Mouse (Mus musculus) midbrain, embryonic 11.5 days (tissue): ENCODE results near the gene Wipf2. TPM values are rescaled to one million over a fixed set of nuclear protein-coding genes. Genes with fewer than 3 reads are reported as not detected.
A peak's percentile ranks its signal among the peaks of the same experiment; 100 is the strongest.

Experiments used
- ATAC-seq: fragments of 200-750 bp; cut with Nextera tagmentation; 2 replicates; pipeline ENCODE4 v1.8.0; 2017; ENCODE audit warnings: moderate TSS enrichment, moderate library complexity; ENCODE audit not compliant: low FRiP score
- DNase-seq: peaks from one replicate; pipeline ENCODE4 v3.0.0; 2015; ENCODE audit warnings: low spot score; ENCODE audit errors: missing footprints
- H3K27ac ChIP-seq: fragments of 300-500 bp; sonication (generic); 2 replicates; pipeline ENCODE4 v1.5.1; 2014; ENCODE audit warnings: low read depth, low read length
- H3K27me3 ChIP-seq: fragments of 300-500 bp; sonication (generic); 2 replicates; pipeline ENCODE4 v1.6.1; 2014; ENCODE audit warnings: mild to moderate bottlenecking, low read length, moderate library complexity, mixed read lengths; ENCODE audit not compliant: control insufficient read depth, insufficient read depth
- H3K36me3 ChIP-seq: fragments of 300-500 bp; sonication (generic); 2 replicates; pipeline ENCODE4 v1.6.1; 2014; ENCODE audit warnings: mild to moderate bottlenecking, low read length, moderate library complexity, mixed read lengths; ENCODE audit not compliant: control insufficient read depth, insufficient read depth
- H3K4me1 ChIP-seq: fragments of 300-500 bp; sonication (generic); 2 replicates; pipeline ENCODE4 v1.6.1; 2014; ENCODE audit warnings: low read length; ENCODE audit not compliant: control insufficient read depth, insufficient read depth
- H3K4me2 ChIP-seq: fragments of 300-500 bp; sonication (generic); 2 replicates; pipeline ENCODE4 v1.6.1; 2014; ENCODE audit warnings: mild to moderate bottlenecking, moderate library complexity
- H3K4me3 ChIP-seq: fragments of 300-500 bp; sonication (generic); 2 replicates; pipeline ENCODE4 v1.5.1; 2014; ENCODE audit warnings: low read depth, low read length
- H3K9ac ChIP-seq: fragments of 300-500 bp; sonication (generic); 2 replicates; pipeline ENCODE4 v1.6.1; 2014; ENCODE audit warnings: low read length
- H3K9me3 ChIP-seq: fragments of 300-500 bp; sonication (generic); 2 replicates; pipeline ENCODE4 v1.6.1; 2016; ENCODE audit warnings: low read length; ENCODE audit not compliant: control insufficient read depth
- WGBS: fragments of 180-500 bp; shearing (Covaris S2); extraction: QIAGEN DNeasy Blood & Tissue Kit; methylation state at CpG from one replicate; pipeline ENCODE4 v1.1.7; 2014; 5-methylcytosine and 5-hydroxymethylcytosine counted together
- polyA plus RNA-seq: library from polyadenylated mRNA; unstranded; fragments of >200 nt; fragmentation: Nextera tagmentation; extraction: Ambion mirVana; gene quantifications from 2 replicates; pipeline ENCODE4 v1.2.1, GENCODE M21; 2014

Gene Wipf2
- polyA plus RNA-seq, 1 experiment from 2014 or later, result 4.4 TPM

DNA sequence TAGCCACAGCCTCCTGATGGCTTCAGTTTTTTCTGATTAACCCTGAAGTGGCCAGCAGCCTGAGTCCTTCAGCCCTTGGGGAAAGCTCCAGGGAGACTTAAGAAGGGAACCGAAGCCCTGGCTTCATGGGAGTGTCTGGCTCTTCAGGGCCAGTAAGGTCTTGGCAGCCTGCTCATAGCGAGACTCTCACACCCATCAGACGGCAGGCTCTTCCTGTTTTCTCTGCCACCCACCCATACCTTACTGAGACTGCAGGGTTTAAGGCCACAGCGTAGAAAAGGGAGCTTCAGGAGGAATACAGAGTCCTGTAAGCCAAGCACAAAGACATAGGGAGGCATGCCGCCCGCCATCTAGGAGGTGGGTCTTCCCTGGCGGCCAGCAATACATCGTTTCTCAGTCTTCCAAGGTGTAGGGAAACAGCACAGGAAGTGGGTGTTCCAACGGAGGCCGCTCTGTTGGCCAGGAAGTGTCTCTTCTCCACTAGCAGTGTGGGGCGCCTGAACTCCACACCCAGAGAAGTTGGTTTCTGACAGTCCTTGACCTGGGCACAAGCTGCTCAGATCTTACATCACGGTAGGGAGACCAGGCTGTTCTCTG, 37.2 kb downstream of the Wipf2 start:
- Histone ChIP-seq H3K27me3 (no peaks in the 10 kb centered on the region), H3K4me3 (no peak overlapping the region), H3K9ac (no peak overlapping the region), H3K27ac (no peak overlapping the region), H3K4me2 (no peak overlapping the region), H3K4me1 (peaks cover 11% of the 10 kb centered on the region), H3K9me3 (no peaks in the 10 kb centered on the region), H3K36me3 (peaks cover 23% of the 10 kb centered on the region)
- WGBS, result 87% methylated on average over 12 of the region's 12 CpGs
- DNase-seq (no peak), ATAC-seq (no peak)

DNA sequence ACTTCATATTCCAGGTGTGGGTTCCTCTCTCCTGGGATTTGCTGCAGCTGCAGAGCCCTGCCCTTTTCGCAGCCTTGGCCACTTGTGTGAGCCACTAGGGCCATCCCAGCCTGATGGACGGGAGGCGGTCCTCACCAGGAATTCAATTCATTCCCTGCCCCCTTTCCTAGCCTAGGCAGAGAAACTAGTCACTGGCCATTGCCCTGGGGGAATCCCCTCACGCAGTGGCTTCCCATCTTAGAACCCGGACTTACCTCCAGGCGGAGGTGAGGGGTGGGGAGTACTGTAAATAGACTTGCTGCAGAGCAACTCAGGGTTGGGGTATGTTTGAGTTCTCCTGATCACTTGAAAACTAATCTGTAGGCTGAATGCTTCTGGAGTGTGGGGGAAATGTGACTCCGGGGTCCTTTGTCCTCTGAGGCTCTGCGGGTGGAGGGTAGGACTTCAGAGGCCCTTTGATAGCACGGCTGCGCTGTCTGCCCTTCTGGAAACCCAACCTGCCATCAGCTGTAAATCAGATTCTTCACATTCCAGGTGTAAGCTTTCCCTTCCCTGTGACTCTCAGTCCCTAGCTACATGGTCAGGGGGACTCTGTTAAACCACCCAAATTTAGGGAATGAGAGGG, 39.3 kb downstream of the Wipf2 start:
- peaks cover 15% of the 10 kb centered on the region for H3K36me3 ChIP-seq
- ATAC-seq (peak; percentile 42; the same call in 1 of the 2 replicates), DNase-seq (peak; percentile 92)
- peaks cover 13% of the 10 kb centered on the region for H3K4me1 ChIP-seq
- H3K9ac ChIP-seq, result 0 out of 2 replicates have a peak overlapping the region, but pooled peaks have one; percentile 26
- 3% methylated on average over 10 of the region's 10 CpGs for WGBS
- no peak overlapping the region for H3K4me2 ChIP-seq
- no peak overlapping the region for H3K4me3 ChIP-seq
- H3K27me3 ChIP-seq, result no peaks in the 10 kb centered on the region
- no peak overlapping the region for H3K27ac ChIP-seq
- H3K9me3 ChIP-seq, result no peaks in the 10 kb centered on the region

DNA sequence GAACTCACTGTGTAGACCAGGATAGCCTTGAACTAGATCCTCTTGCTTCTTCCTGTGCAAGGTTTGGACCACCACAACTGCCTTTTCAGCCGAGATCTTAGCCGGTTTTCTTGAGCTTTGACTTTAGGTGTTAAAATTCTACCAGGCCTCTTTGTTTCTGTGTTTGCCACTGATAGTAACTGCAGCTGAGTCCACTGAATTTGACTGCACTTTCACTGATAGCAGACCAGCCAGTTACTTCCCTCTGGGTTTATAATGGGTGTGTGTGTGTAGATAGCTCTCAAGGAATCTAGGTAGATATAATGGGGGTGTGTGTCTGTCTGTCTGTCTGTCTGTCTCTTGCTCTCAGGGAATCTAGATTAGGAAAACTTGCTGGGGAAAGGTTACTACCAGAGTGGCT, 41.1 kb downstream of the Wipf2 start:
- H3K4me3 ChIP-seq, result no peak overlapping the region
- 89% methylated on average over 2 of the region's 2 CpGs for WGBS
- no peak overlapping the region for H3K27ac ChIP-seq
- DNase-seq (no peak), ATAC-seq (no peak)
- no peak overlapping the region for H3K9ac ChIP-seq
- H3K27me3 ChIP-seq, result no peaks in the 10 kb centered on the region
- H3K4me1 ChIP-seq, result peaks cover 32% of the 10 kb centered on the region
- H3K36me3 ChIP-seq, result peaks cover 10% of the 10 kb centered on the region
- H3K9me3 ChIP-seq, result no peaks in the 10 kb centered on the region
- no peak overlapping the region for H3K4me2 ChIP-seq

DNA sequence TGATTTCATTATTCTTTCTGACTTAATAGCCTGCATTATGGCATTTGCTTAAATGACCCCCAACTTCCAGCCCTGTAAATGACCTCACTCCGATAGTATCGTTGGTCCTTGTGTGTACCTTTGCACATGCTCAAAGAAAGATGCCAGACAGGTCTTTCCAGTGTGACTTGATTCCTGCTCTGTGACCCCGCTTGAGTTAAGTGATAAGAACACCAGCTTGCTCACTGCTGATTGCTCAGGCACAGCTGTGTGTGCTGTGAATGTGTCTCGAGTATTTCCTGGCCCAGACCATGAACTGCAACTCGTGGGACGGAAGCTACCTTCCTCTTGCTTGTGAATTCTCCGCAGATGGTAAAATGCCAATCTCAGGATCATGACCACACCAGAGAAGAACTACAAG, 41.6 kb downstream of the Wipf2 start:
- Histone ChIP-seq H3K27ac (no peak overlapping the region), H3K4me1 (peaks cover 32% of the 10 kb centered on the region), H3K27me3 (no peaks in the 10 kb centered on the region), H3K9ac (no peak overlapping the region), H3K9me3 (no peaks in the 10 kb centered on the region), H3K4me3 (no peak overlapping the region), H3K4me2 (no peak overlapping the region), H3K36me3 (peaks cover 7% of the 10 kb centered on the region)
- 90% methylated on average over 7 of the region's 7 CpGs for WGBS
- no peak for ATAC-seq
- no peak for DNase-seq

DNA sequence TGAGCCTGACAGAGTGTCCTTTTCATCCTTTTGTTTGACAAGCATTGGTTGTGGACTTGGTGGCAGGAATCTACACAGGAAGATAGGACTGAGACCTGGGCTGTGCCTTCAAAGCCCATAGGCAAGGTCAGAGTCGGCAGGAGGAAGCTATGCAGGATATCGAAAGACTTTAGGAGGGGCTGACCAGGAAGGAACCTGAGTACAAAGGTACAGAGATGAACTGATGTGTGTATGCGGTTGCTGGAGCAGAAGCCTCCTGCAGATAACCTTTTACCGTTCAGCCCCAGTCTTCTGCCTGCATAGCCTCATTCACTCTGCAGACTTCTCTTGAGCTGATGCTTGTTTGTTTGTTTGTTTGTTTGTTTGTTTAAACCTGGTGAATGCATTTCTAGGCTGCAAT, 42.1 kb downstream of the Wipf2 start:
- H3K27me3 ChIP-seq, result no peaks in the 10 kb centered on the region
- no peak overlapping the region for H3K27ac ChIP-seq
- peaks cover 32% of the 10 kb centered on the region for H3K4me1 ChIP-seq
- WGBS, result 93% methylated on average over 4 of the region's 4 CpGs
- H3K4me2 ChIP-seq, result no peak overlapping the region
- no peaks in the 10 kb centered on the region for H3K9me3 ChIP-seq
- no peak for DNase-seq
- ATAC-seq, result no peak
- H3K4me3 ChIP-seq, result no peak overlapping the region
- no peak overlapping the region for H3K9ac ChIP-seq
- H3K36me3 ChIP-seq, result peaks cover 5% of the 10 kb centered on the region

DNA sequence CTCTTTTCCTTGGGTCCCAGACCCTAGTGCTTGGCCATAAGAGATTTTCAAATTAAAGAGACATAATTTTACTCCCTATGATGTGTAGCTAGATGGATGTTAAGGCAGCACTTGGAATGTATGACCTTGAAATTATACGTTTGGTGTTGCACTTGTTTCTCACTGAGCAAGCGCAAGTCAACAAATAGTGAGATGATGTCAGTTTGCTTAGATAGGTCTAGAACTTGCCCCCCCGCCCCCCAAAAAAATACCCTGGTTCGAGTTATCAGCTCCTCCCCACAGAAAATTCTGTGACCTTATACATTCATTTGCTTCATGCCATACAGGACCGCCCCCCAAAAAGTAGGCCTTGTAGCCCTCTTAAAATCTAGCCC, 43.6 kb downstream of the Wipf2 start:
- no peak overlapping the region for H3K27ac ChIP-seq

DNA sequence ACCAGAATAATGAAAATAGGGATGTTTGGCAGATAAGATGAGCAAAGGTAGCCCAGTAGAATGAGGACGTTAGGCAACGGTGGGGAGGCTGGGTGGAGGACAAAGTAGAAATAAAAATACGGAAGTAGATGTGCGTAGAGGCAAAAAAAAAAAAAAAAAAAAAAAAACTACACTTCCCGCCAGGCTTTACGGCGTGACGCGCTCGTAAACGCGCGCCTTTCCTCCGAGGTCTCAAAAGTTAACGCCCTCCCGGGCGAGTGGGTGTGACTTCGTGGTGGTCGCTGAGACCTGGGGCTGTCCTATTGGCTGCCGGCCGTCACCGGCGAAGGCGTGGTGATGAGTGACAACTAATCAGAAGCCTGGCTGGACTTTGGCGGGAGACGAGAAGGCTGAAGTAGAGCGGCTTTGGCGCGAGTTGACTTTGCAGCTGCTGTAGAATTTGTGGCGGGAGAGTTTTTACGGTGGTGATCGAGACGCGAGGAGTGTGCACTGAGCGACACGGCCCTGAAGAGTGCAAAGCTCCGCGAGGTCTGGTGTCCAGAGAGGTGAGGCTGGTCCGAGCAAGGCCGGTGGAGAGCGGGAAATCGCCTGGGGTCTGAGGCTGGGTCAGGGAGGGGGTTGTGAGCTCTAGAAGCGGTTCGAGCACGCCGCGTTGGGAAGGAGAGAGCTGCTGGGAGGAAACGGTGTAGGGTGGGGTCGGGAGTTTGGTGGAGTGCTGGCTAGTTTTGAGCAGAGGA, 44.2 kb downstream of the Wipf2 start, which contains the start of gene Cdc6:
Cdc6 (plus strand) TSS at position 365 of the 737 bp plus-strand sequence.
- ATAC-seq, result peak; percentile 98
- WGBS, result under 1% methylated on average over 49 of the region's 49 CpGs
- peak within 1 kb of the TSS; percentile 65 for H3K9ac ChIP-seq
- H3K4me3 ChIP-seq, result peak within 1 kb of the TSS; percentile 53
- peaks cover 26% of the 10 kb centered on the region for H3K4me1 ChIP-seq
- H3K36me3 ChIP-seq, result peaks cover 11% of the 10 kb centered on the region
- no peak within 1 kb of the TSS for H3K27ac ChIP-seq
- DNase-seq, result peak; percentile 98
- peak within 1 kb of the TSS; percentile 91 for H3K4me2 ChIP-seq
- H3K9me3 ChIP-seq, result no peaks in the 10 kb centered on the region
- no peaks in the 10 kb centered on the region for H3K27me3 ChIP-seq

More for the DNA sequence above, 43.6 kb downstream of the Wipf2 start:
- H3K4me2 ChIP-seq, result peak overlapping the region; percentile 42
- H3K4me1 ChIP-seq, result peaks cover 31% of the 10 kb centered on the region
- ATAC-seq, result no peak
- no peaks in the 10 kb centered on the region for H3K27me3 ChIP-seq
- 59% methylated on average over 5 of the region's 5 CpGs for WGBS
- no peaks in the 10 kb centered on the region for H3K9me3 ChIP-seq
- DNase-seq, result no peak
- H3K9ac ChIP-seq, result no peak overlapping the region
- H3K4me3 ChIP-seq, result peak overlapping the region; percentile 14; the same call in 1 of the 2 replicates
- H3K36me3 ChIP-seq, result peaks cover 7% of the 10 kb centered on the region

DNA sequence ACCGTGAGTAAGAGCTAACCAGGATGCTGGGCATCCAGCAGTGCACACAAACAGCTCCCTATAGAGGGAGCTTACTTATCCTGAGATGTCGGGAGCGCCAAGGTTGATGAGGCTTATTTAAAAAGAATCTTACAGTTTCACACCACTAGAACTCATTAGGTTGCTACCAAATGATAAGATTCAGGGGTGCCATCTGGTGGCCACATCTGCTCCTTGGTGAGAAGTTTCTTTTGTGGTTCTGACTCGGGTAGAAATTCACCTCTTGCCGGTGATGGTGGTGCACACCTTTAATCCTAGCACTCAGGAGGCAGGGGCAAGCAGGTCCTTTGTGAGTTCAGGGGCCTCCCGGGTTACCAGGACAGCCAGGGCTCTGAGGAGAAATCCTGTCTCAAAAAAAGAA, 46.2 kb downstream of the Wipf2 start:
- no peak overlapping the region for H3K27ac ChIP-seq

DNA sequence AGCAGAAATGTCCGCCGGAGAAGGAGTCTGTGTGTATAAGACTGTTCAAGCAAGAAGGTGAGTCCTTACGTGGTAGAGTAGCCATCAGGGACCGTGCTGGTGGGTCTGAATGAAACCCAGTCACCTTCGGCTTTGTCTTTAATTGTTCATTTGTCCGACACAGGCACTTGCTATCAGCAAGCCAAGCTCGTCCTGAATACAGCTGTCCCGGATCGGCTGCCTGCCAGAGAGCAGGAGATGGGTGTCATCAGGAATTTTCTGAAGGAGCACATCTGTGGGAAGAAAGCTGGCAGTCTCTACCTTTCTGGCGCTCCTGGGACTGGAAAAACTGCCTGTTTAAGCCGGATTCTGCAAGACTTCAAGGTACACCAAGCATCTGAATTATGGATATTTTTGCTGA, 47.0 kb downstream of the Wipf2 start:
- peaks cover 21% of the 10 kb centered on the region for H3K4me1 ChIP-seq
- no peak overlapping the region for H3K4me3 ChIP-seq
- ATAC-seq (no peak), DNase-seq (no peak)
- H3K9me3 ChIP-seq, result no peaks in the 10 kb centered on the region
- no peaks in the 10 kb centered on the region for H3K27me3 ChIP-seq
- no peak overlapping the region for H3K4me2 ChIP-seq
- H3K36me3 ChIP-seq, result peaks cover 20% of the 10 kb centered on the region
- no peak overlapping the region for H3K27ac ChIP-seq
- no peak overlapping the region for H3K9ac ChIP-seq
- WGBS, result 96% methylated on average over 11 of the region's 11 CpGs

More for the DNA sequence above, 46.2 kb downstream of the Wipf2 start:
- DNase-seq (no peak), ATAC-seq (no peak)
- H3K36me3 ChIP-seq, result peaks cover 20% of the 10 kb centered on the region
- H3K4me3 ChIP-seq, result peak overlapping the region; percentile 53; the same call in 1 of the 2 replicates
- no peaks in the 10 kb centered on the region for H3K27me3 ChIP-seq
- H3K9me3 ChIP-seq, result no peaks in the 10 kb centered on the region
- peaks cover 21% of the 10 kb centered on the region for H3K4me1 ChIP-seq
- 61% methylated on average over 6 of the region's 6 CpGs for WGBS
- H3K4me2 ChIP-seq, result peak overlapping the region; percentile 91; the same call in 1 of the 2 replicates
- 0 out of 2 replicates have a peak overlapping the region, but pooled peaks have one; percentile 14 for H3K9ac ChIP-seq
